Mouse (Mus musculus) right cerebral cortex, postnatal 4 days (tissue): ENCODE measurements around the gene Afg1l.

Experiments
- DNase-seq: peaks from one replicate; pipeline ENCODE4 v3.0.0-alpha.2; 2022

Afg1l gene

DNA sequence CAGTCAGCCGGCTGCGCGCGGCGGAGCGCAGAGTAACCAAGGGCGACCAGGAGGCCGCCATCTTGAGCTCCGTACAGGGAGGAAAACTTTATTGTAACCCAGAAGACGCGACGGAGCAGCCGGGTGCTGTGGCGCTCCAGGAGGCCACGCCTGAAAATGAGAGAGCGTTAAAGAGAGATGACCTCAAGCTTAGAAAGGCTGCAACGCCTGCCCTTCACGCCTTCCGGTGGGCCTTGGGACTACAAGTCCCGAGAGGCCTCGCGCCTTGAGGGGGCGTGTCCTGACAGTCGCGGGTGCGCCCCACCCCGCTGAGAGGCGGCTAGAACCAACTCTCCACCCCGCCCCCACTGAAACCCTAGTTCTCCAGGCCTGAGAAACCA, at the start of gene Afg1l:
Gene Afg1l, minus strand, starts transcription at position 225 of the 380 bp plus-strand sequence.
- DNase-seq, result peak; percentile 94

DNA sequence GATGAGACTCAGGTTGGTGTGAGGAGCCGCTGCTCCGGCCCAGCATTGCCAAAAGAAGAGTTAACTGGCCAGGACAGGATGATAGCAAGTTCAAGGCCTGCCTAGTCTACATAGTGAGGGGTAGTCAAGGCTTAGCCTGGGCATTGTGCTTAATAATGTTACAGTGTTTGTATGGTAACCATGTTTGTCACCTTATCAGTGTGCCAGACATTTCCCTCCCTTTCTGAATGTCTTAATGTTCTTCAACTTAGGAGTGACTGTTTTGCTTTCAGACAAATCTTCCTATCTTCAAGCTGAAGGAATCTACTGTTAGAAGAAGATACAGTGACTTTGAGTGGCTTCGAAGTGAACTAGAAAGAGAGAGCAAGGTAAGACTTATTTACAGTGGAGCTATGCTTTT, 47.3 kb upstream of the Afg1l start:
- no peak for DNase-seq

DNA sequence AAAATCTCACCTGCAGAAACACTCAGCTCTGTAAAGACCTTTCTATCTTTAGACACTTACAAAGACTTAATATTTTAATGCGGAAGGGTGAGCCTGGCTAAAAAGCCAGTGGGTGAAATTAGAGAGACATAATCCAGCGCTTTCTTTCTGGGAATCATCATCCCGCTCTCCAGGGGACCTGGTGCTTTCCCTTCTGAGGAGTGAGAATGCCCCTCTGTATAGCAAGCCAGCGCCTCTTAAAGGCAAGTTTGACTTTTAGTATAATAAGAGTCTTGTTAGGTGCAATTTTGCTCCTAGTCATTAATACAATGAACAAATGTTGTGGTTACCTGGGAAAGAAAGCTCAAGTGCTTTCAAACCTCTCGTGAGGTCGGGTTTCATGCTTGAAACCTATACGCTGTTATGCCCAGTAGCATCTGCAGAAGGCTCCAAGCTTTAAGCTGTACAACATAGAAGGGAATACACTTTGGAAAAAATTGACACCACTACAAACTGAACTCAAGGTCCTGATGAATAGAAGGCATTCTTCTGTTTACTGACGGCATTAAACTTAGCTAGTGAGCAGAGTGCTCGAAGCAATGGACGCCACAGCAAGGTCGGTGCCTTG, 45.3 kb upstream of the Afg1l start:
- no peak for DNase-seq

DNA sequence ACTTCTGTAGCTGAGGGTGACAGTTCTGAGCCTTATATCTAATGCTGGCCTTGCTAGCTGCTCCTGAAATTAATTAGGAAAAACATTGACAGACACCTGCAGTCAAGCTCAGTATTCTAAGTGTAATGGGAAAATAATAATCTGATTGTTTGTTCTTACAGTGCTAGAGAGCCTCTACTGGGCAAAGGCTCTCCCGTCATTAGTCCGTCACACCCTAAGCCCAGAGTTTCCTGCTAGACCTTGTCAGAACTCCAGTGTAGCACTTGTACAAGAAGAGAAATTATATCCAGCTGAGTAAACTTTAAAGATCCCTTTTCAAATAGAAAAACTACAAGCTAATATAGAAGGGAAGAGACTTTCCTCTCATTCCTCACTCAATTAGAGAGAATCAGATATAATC, 44.5 kb upstream of the Afg1l start:
- DNase-seq, result no peak

DNA sequence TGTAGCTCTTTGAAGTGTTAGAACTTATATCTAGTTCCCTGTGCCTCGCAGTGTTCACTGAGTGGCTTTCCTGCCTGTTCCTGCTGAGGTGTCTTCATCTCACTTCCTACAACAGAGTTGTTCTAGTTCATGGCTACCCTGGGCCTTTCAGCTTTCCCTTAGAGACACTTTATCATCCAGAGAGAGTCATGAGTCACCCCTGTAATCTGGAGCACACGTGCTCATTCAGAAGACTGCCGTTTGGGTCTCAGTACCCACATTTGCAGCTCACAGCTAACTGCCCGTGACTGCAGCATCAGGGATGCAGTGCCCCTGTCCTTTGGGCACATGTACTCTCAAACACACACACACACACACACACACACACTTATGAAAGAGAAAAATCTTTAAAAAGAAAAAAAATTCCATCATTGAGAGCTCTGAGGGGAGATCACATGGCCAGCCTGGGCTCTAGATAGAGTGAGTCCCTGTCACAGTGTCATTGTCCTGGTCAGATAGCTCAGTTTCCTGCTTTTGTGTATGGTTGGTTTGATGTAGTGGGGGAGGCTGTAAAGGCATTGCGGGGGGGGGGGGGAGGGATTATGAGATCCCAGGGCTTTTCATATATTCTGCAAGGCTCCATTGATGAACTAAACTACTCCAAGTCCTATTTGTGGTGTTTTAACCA, 43.1 kb upstream of the Afg1l start:
- DNase-seq, result no peak

DNA sequence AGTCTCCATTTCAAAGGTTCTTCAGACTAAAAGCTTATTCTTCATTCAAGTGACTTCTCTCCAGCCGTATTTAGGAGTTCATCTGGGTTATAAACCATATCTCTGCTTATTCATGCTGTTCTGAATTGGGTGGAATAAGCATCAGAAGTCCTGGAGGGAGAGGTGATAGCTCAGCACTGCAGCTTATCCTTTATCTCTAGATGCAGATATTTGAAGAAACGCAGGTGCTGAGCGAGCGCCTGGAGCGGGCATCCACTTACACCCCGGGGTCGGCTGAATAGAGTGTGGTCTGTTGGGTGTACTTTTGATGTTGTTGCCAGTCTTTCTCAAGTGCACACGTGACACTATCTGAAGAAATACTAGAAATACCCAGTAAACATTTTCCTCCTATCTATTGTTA, 40.0 kb upstream of the Afg1l start:
- no peak for DNase-seq

DNA sequence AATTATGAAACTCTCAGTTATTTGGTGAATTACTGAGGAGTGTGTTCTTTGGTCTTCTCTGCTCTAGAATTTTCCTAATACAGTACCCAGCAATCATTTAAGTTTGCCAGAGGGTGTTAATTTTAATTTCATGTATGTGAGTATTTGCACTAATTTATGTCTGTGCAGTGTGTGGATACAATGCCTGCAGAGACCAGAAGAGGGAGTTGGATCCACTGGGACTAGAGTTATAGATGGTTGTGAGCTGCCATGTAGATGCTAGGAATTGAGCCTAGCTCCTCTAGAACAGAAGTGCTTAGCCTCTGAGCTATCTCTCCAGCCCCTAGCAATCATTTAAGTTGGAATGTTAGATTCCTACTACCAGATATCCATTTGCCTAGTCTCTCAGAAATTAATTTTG, 35.8 kb upstream of the Afg1l start:
- DNase-seq, result no peak

DNA sequence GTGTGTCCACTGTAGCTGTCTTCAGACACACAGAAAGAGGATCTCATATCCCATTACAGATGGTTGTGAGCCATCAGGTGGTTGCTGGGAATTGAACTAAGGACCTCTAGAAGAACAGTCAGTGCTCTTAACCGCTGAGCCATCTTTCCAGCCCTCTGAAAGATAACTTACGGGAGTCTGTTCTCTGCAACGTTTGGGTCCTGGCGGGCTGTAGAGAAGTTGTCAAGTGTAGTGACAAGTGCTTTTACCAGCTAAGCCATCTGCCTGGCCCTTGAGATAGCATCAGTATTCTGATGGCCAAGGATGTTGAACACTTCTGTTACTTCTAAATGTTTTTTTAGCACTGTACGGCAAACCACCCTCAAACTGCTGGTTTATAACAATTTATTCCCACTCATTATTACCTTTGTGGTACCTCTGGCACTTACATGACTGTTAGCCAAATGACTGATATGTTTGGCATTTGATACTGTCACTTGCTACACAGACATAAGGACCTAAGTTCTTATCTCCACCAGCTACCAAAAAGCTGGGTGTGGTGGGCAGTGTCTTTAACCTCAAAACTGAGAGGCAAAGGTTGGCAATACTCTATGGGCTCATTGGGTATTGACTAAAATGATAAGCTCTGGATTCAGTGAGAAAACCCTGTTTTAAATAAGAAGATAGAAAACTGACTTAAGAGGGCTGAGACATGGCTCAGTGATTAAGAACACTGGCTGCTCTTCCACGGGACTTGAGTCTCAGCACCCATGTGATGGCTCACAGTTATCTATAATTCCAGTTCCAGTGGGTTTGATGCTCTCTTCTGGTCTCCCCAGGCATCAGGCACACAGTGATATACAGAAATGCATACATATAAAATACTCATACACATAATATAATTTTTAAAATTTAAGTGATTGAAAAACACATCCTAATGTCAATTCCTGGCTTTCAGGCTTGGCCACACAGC, 33.1 kb upstream of the Afg1l start:
- DNase-seq, result no peak

DNA sequence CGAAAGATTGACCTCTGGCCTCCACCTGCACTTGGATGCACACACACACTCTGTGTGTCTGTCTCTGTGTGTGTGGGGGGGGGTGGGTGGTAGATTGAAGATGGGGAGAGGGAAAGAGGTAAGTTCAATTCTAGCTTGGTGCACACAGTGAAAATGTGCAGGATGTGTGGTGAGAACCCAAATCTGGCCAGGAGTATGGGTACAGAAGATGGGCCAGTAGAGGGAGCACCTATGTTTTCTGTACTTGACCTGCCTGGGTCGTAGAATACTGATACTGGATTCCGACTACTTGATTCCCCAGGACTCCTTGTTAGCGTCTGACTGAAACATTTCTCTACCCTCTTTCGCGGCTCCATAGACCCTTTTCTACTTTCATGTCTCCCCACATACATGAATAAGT, 31.8 kb upstream of the Afg1l start:
- DNase-seq, result no peak

DNA sequence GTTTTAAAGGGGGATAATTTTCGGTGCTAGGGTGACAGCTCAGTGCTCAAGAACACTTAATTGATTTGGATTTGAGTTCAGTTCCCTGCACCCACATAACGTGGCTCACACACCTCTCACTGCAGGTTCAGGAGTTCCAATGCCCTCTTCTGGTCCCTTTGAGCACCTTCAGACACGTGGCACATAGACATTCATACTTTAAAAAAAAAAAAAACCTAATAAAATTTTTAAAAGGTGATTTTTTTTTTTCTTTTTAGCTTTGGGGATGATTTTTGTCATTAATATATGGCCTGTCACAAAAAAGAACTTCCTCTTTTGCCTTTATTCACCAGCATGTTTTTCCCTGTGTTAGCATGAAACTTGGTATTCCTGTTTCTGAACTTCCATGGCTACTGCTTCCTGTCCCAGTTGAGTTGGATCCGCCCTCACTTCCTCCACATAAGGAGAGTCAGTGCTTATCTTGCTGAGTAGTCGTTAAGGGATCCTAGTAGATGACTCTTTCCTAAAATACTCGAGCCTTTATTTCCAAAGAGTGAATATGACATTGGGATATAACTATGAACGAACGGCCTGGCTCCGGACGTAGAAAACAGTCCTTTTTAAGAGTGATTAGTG, 25.8 kb upstream of the Afg1l start:
- DNase-seq, result no peak

DNA sequence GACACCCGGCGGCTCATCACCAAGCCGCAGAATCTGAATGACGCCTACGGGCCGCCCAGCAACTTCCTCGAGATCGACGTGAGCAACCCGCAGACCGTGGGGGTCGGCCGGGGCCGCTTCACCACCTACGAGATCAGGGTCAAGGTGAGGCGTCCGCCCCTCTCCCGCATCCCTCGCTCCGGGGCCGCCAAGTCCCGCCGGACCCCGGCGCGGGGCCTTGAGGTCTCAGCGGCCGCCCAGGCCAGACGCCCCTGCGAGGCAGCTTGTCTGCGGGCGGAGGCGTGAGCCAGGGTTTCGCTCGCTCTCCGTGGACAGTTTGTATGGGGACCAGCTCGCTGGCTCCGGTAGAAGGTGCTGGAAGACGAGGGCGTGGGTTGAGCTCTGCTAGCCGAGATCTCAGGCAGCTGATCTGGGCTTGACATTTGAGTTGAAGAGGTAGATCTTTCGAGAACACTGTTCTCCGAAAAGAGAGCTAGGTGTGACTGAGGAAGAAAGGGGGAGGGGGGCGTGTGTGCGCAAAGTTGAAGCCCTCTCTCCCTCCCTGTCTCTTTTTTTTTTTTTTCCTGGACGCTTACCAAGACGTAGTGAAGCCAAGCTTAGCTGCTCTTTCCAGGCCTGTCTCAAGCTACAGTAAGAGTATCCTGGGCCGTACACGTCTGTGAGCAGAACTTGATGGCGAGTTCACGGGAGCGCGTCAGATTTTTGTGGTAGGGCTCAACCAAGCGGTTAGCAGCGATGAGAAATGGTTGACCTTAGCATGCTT, 24.2 kb upstream of the Afg1l start:
- DNase-seq, result peak; percentile 51

DNA sequence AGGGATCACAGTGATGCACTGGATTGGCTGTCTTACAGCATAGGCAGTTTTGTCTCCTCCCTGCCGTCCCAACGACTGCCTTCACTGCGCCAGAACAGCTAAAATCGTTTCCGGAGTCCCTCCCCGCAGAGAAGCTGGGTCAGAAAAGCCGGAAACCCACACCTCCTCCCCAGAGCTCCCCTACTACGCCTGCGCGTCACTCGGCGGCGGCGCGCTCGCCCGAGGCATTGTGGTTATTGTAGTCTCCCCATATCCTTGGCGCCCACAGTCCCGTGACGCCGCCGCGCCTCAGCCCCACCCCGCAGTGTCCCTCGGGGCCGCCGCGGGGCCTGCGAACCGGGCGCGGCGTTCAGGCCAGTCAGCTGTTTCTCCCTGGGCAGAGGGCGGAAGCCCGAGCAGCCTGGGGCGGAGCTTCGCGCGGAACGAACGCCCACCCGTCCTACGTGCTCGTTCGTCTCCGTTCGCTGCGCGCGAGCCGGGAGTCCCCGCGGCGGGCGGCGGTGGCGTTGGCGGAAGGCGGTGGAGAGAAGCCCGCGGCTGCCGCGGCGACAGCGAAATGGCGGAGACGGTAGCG, 23.5 kb upstream of the Afg1l start, which contains the start of gene Snx3:
Gene Snx3, plus strand, starts transcription at position 256 of the 574 bp plus-strand sequence.
- peak; percentile 91 for DNase-seq

DNA sequence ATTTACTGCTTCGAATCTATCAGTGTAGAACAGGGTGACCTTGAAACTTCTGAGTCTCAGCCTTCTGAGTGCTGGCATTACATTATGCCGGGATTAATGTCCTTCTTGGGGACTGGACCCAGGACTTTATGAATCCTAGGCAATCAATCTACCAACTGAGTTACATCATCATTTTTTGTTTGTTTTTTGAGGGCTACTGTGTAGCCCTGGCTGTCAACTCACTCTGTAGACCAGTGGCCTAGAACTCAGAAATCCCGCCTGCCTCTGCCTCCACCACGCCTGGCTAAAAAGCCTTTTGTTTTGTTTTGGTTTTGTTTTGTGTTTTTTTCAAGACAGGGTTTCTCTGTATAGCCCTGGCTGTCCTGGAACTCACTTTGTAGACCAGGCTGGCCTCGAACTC, 22.8 kb upstream of the Afg1l start:
- DNase-seq, result no peak

DNA sequence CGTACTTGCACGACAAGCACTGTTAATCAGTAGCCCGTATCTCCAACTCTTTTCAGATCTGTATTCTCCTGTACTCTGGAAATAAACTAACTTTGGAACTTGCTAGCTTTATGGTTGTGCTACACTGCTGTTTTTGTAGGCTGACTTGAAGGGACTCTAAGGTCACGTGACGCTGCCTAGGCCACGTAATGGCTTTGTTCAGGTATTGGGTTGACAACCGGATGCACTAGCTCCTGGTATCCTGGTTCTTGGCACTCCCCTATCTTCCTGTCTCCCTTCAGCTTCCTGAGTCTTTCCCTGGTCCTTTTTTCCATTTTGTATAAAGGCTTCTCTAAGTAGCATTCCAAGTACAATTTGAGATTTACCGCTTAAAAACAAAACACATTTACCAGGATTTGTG, 22.2 kb upstream of the Afg1l start:
- no peak for DNase-seq

DNA sequence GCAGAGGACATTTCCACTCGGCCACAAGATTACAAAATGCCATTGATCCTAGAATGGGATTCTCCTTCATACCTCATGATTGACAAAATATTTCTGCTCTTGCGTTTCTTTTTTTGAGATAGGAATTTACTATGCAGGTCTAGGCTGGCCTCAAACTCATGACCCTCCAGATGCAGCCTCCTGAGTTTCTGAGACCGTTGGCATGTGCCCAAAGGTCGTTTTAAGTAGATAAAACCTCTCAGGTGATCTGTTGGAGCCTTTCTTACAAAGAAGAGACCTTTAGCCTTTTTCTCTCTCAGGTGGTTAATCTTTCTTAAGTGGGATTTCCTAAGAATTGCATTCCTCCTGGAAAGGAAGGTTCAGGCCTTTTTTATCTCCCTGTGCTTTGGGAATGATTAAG, 14.6 kb upstream of the Afg1l start:
- DNase-seq, result no peak

DNA sequence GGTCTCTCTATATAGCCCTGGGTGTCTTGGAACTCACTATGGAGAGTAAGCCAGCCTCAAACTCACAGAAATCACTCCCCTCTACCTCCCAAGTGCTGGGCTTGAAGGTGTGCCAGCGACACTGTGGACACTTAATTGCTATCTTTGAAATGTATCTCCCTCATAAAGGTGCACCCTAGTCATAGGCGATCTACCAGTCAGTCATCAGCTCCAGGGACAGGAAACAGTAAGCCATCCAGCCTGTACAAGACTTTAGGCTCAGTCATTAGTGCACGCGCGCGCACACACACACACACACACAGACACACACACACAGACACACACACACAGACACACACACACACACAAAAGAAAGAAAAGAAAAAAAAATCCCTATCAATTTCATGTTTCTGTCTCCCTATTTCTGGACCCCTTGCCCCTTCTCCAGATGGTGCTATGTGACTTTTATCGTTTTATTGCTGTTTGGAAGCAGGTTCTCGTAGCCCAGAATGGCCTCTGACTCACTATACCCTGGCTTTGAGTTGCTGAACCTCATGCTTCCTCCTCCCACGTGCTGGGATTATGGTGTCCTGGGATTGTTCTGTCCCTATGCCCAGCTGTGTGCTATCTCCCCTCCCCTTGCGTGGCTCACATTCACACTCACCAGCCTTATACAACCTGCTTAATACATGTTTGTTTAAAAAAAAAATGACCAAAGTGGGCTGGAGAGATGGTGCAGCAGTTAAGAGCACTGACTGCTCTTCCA, 13.8 kb upstream of the Afg1l start:
- no peak for DNase-seq

DNA sequence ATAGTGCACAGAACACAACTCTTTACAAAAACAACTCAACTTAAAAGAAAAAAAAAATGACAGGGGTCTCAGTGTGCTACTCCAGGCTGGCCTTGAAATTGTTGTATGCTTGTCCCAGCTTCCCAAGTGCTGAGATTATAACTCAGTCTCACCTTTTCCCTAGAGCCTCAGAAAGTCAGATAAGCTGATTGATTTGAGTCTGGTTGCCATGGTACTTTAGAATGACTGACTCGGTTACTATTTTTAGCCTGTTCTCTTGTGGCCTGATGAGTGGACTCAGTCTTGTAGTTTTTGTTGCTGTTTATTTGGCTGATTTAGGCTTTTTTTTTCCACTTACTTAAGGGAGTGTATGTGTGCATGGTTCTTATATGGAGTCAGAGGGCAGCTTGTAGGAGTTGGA, 12.8 kb upstream of the Afg1l start:
- DNase-seq, result no peak

DNA sequence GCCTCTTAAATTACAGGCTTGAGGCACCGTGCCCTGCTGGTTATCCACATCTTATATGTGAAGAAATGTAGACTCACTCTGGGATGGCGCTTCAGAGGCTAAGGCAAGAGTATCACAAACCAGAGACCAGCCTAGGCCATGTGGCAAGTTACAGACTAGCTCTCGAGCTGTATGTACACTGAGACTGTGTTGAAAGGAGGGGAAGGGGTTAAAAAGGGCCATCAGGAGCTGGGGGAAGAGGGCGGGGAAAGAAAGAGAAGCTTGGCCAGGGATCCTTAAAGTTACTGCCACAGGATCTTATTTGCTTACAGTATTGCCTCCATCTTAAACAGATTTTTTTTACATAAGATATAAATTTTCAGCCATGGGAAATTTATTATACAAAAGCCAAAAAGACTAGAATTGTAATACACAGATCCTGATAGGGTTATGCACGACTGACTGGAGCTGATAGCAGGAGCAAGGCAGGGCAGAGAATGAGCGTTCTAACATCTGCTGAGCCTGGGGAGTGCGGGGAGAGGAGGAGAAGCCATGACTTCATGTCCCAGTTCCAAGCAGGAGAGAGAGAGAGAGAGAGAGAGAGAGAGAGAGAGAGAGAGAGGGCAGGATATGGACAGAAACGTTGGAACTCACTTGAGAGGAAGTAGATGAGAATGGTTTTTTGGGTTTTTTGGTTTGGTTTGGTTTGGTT, 10.4 kb upstream of the Afg1l start:
- DNase-seq, result no peak

DNA sequence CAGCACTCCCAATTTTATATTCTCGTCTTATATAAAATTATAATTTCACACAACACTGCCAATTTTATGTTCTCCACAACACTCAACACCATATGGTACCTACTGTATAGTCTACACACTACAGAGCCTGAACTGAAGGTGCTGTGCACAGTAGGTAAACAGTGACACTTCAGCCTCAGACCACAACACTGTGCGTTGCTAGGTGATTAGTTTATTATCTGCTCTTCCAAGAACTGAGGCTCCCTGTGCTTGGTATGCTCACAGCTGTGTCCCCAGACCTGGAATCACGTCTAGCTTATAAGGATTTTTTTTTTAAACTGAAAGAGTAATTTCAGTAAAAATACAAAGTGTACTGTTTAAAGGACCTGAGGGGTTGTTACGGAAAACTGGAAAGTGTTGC, 2.4 kb upstream of the Afg1l start:
- DNase-seq, result no peak

DNA sequence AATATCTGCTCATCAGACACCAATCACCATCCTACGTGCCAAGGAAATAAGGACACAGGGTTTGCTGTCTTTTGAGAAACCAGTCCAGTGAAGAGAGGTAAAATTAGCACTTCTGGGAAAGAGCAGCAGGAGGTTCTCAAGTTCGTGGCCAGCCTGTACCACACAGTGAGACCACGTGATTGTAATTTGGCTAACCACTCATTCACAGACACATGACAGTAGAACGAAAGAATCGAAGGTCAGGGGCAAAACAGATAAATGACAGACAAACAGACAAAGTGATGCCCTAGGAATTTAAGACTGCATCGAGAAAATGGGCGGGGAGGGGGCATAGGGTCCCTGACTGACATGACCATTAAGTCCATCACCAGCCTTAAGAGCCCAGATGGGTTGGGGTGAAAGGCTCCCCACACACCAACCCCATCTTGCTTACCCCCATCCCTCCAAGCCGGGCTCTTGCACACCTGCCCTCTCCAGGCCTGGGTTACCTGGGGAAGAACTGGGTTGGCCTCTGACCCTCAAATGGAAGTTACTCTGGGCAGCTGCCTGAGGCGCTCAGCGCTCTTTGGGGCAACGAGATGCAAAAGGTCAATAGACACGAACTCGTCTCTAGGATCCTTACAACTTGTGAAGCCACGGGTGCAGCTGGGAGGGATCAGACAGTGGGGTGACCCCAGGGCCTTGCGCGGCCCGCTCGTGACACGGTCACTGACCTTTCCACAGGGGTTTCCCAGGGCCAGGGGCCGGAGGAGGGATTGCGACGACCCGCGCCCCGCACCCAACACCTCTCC, 620 bp downstream of the Afg1l start:
- DNase-seq, result no peak
